Mouse (Mus musculus) neural tube, embryonic 14.5 days (tissue): ENCODE data around the gene Snx9. TPM values are rescaled to one million over a fixed set of nuclear protein-coding genes. Genes with fewer than 3 reads are reported as not detected.

Experiments
- ATAC-seq: fragments of 200-750 bp; cut with Nextera tagmentation; 2 replicates; pipeline ENCODE4 v1.8.0; 2017; ENCODE audit warnings: low read depth, mild to moderate bottlenecking, moderate TSS enrichment, moderate library complexity
- H3K27ac ChIP-seq: fragments of 300-500 bp; sonication (generic); 2 replicates; pipeline ENCODE4 v1.5.1; 2014; ENCODE audit warnings: low read depth, mild to moderate bottlenecking, control low read depth, low read length, moderate library complexity, mixed read lengths
- H3K27me3 ChIP-seq: fragments of 300-500 bp; sonication (generic); 2 replicates; pipeline ENCODE4 v1.6.1; 2014; ENCODE audit warnings: low read length; ENCODE audit not compliant: control insufficient read depth, insufficient read depth
- H3K36me3 ChIP-seq: fragments of 300-500 bp; sonication (generic); 2 replicates; pipeline ENCODE4 v1.6.1; 2014; ENCODE audit warnings: low read length, mixed read lengths; ENCODE audit not compliant: control insufficient read depth, insufficient read depth
- H3K4me1 ChIP-seq: fragments of 300-500 bp; sonication (generic); 2 replicates; pipeline ENCODE4 v1.6.1; 2014; ENCODE audit warnings: low read length; ENCODE audit not compliant: control insufficient read depth, insufficient read depth
- H3K4me2 ChIP-seq: fragments of 300-500 bp; sonication (generic); 2 replicates; pipeline ENCODE4 v1.6.1; 2014; ENCODE audit warnings: mild to moderate bottlenecking, low read depth, low read length, control low read depth
- H3K4me3 ChIP-seq: fragments of 300-500 bp; sonication (generic); 2 replicates; pipeline ENCODE4 v1.5.1; 2014; ENCODE audit warnings: low read depth, low read length, control low read depth, mixed read lengths
- H3K9ac ChIP-seq: fragments of 300-500 bp; sonication (generic); replicated peaks from 2 replicates; pipeline ENCODE4 v1.6.1; 2014; ENCODE audit warnings: low read depth, mild to moderate bottlenecking, control low read depth, low read length, mixed read lengths
- H3K9me3 ChIP-seq: fragments of 300-500 bp; sonication (generic); 2 replicates; pipeline ENCODE4 v1.6.1; 2016; ENCODE audit warnings: low read length; ENCODE audit not compliant: control insufficient read depth
- WGBS: fragments of 180-500 bp; shearing (Covaris S2); extraction: QIAGEN DNeasy Blood & Tissue Kit; methylation state at CpG from one replicate; pipeline ENCODE4 v1.1.7; 2014; 5-methylcytosine and 5-hydroxymethylcytosine counted together
- polyA plus RNA-seq: library from polyadenylated mRNA; unstranded; fragments of >200 nt; fragmentation: Nextera tagmentation; extraction: Ambion mirVana; gene quantifications from 2 replicates; pipeline ENCODE4 v1.2.1, GENCODE M21; 2014

Snx9 gene
- polyA plus RNA-seq, 1 experiment from 2014 or later, result 6.1 TPM

DNA sequence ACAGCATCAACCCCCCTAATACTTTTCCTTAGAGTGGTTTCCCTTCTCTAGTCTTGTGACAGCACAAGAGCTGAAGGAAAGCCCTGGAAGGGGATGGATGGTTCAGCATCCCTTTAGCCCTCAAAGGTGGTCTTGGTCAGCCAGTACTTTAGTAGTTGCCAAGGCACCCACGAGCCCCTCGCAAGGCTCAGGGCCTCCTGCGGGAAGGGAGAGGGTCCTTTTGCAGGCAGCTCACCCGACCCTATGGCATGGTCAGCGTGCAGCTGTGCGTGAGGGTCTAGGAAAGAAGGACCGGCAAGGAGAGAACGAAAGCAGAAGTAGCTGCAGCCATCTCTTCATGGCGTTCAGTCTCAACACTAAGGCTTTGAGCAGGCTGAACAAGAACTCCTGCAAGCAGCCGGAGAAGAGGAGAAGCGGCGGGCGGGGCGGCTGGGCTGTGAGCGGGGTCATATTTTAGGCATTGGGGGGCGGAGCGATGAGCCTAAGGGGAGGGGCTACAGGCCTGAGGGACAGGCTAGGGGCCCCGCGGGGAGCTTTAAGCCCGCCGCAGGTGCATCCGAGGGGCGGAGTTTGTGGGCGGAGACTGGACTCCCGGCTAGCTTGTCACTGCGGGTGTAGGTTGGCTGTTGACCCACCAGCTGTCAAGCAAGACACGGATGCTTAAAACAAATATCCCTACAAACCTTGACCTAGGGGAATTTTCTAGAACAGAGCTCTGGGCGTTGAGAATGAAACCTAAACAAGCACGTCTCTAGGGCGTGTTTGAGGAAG, 93.6 kb downstream of the Snx9 start:
- H3K4me3 ChIP-seq, result peak overlapping the region; percentile 31
- peaks cover 5% of the 10 kb centered on the region; the same call in 1 of the 2 replicates for H3K4me1 ChIP-seq
- no peaks in the 10 kb centered on the region for H3K9me3 ChIP-seq
- under 1% methylated on average over 30 of the region's 30 CpGs for WGBS
- peak overlapping the region; percentile 29; the same call in 1 of the 2 replicates for H3K9ac ChIP-seq
- peak; percentile 85 for ATAC-seq
- no peak overlapping the region for H3K27ac ChIP-seq
- no peaks in the 10 kb centered on the region for H3K36me3 ChIP-seq
- H3K4me2 ChIP-seq, result peak overlapping the region; percentile 50
- H3K27me3 ChIP-seq, result no peaks in the 10 kb centered on the region

DNA sequence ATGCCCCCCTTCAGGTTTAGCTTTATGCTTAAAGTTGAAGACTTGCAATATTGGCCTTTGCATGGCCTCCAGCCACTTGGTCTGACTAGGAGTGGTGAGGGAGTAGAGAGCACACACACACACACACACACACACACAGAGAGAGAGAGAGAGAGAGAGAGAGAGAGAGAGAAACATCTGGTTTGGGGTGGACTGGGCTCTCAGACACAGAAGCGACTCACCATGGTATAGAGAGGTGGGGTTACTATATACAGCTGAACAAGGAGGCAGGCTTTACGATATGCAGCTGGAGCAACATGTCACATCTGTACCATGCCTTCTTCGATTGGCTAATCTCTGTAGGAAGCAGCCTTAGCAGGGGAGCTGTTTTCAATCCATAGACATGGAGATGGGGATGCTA, 94.6 kb downstream of the Snx9 start:
- Histone ChIP-seq H3K27me3 (no peaks in the 10 kb centered on the region), H3K4me3 (no peak overlapping the region), H3K4me2 (no peak overlapping the region), H3K9ac (no peak overlapping the region), H3K4me1 (peaks cover 5% of the 10 kb centered on the region; the same call in 1 of the 2 replicates), H3K27ac (no peak overlapping the region), H3K9me3 (no peaks in the 10 kb centered on the region), H3K36me3 (no peaks in the 10 kb centered on the region)
- no peak for ATAC-seq
- WGBS, result 37% methylated on average over 3 of the region's 3 CpGs

- Histone ChIP-seq H3K4me2 (no peak overlapping the region), H3K4me3 (no peak overlapping the region), H3K27ac (no peak overlapping the region), H3K27me3 (no peaks in the 10 kb centered on the region), H3K4me1 (peaks cover 5% of the 10 kb centered on the region; the same call in 1 of the 2 replicates), H3K9me3 (no peaks in the 10 kb centered on the region), H3K9ac (no peak overlapping the region), H3K36me3 (no peaks in the 10 kb centered on the region)
- WGBS, result 46% methylated on average over 14 of the region's 14 CpGs
- ATAC-seq, result no peak
Observed at GRCm38 (mm10) chr17:5936276-5936675, 95.1 kb downstream of the Snx9 start.

DNA sequence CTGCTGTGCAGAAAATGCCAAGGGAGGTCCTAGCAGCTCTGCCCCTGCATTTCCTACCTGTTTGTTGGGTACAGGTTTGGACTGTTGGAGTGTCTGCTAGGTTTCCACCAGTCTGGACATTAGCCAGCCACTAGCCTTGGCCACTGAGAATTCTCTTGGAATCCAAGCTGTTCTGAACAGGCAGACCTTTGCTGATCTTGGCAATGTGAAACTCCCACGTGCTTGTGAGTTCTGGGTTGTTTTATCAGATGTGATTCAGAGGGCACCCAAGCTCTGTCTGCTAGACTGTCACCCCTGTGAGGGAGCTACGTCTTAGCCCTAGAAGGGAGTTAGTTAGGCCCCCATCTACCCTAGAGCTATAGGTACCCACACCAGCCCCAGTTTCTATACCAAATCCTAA, 96.3 kb downstream of the Snx9 start:
- H3K4me2 ChIP-seq, result no peak overlapping the region
- H3K9ac ChIP-seq, result no peak overlapping the region
- peaks cover 10% of the 10 kb centered on the region; the same call in 1 of the 2 replicates for H3K4me1 ChIP-seq
- H3K36me3 ChIP-seq, result no peaks in the 10 kb centered on the region
- no peak overlapping the region for H3K27ac ChIP-seq
- no peak overlapping the region for H3K4me3 ChIP-seq
- WGBS, result 77% methylated on average over 2 of the region's 2 CpGs
- H3K9me3 ChIP-seq, result no peaks in the 10 kb centered on the region
- no peak for ATAC-seq
- H3K27me3 ChIP-seq, result no peaks in the 10 kb centered on the region

DNA sequence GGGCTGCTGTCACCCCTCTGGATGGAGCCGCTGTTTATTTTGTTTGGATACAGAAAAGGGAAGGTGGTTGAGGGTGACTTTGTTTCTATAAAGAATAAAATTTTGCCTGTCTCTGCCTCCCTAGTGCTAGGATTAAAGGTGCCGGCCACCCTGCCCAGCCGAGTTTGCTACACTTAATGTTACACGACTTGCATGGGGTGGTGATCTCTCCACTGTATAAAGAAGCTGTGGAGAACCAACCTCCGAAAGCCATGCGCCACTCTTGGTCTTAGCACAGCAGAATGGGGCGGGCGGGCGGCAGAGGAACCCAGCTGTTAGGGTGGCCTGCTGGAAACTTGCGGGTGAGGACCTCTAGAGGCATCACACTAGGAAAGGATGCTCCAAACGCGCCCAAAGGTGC, 98.7 kb downstream of the Snx9 start:
- Histone ChIP-seq H3K9ac (no peak overlapping the region), H3K27ac (no peak overlapping the region), H3K4me3 (no peak overlapping the region), H3K4me1 (peaks cover 5% of the 10 kb centered on the region; the same call in 1 of the 2 replicates), H3K36me3 (no peaks in the 10 kb centered on the region), H3K27me3 (no peaks in the 10 kb centered on the region), H3K4me2 (no peak overlapping the region), H3K9me3 (no peaks in the 10 kb centered on the region)
- WGBS, result 72% methylated on average over 12 of the region's 12 CpGs
- no peak for ATAC-seq

GRCm38 (mm10) chr17:5940792-5941191, 99.7 kb downstream of the Snx9 start:
- whole genome bisulfite sequencing, result under 1% methylated on average over 20 of the region's 38 CpGs
- no peaks in the 10 kb centered on the region for H3K36me3 ChIP-seq
- ATAC-seq, result peak; percentile 72
- no peaks in the 10 kb centered on the region for H3K9me3 ChIP-seq
- peak overlapping the region; percentile 76 for H3K4me2 ChIP-seq
- no peaks in the 10 kb centered on the region for H3K27me3 ChIP-seq
- H3K27ac ChIP-seq, result no peak overlapping the region
- peak overlapping the region; percentile 30 for H3K4me3 ChIP-seq
- H3K9ac ChIP-seq, result no peak overlapping the region
- 0 out of 2 replicates have a peak, but pooled peaks cover 4% of the 10 kb centered on the region for H3K4me1 ChIP-seq

DNA sequence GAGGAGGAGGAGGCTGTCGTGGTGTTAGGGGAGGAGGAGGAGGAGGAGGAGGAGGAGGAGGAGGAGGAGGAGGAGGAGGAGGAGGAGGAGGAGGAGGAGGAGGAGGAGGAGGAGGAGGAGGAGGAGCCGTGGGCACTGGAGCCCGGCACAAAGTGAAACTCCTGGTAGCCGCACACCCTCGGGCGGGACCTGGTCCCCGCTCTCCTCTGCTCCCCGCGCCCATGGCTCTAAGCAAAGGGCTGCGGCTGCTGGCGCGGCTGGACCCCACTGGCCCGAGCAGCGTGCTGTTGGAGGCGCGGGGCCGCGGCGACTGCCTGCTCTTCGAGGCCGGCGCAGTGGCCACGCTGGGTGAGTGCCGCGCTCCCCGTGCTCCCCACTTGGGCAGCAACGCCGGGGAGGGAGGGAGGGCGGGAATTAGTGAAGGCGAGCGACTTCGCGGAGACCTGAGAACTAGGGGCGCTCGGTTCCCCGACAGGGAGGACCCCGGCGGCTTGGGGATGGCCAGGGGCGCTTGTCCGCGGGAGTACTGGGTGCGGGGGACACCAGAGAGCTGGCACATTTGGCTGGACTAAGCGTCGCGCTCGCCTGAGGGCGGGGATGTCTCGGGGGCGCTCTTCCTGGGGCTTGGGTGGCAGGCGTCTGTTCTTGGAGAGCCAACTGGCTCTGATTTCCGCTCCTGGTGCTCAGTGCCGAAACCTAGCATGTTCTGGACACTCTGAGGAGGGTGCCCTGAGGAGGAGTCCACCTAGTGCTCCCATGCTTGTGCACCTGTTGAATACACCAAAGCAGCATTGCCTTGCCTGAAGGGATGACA, 100.3 kb downstream of the Snx9 start, which contains the start of gene Synj2:
Gene Synj2, plus strand, starts transcription at position 51 of the 814 bp plus-strand sequence.
- Histone ChIP-seq H3K27me3 (no peaks in the 10 kb centered on the region), H3K4me3 (peak within 1 kb of the TSS; percentile 38), H3K36me3 (no peaks in the 10 kb centered on the region), H3K9me3 (no peaks in the 10 kb centered on the region), H3K9ac (peak within 1 kb of the TSS; percentile 44; the same call in 1 of the 2 replicates), H3K27ac (no peak within 1 kb of the TSS), H3K4me2 (peak within 1 kb of the TSS; percentile 76), H3K4me1 (0 out of 2 replicates have a peak, but pooled peaks cover 4% of the 10 kb centered on the region)
- WGBS, result 2% methylated on average over 31 of the region's 52 CpGs
- ATAC-seq, result peak; percentile 82

DNA sequence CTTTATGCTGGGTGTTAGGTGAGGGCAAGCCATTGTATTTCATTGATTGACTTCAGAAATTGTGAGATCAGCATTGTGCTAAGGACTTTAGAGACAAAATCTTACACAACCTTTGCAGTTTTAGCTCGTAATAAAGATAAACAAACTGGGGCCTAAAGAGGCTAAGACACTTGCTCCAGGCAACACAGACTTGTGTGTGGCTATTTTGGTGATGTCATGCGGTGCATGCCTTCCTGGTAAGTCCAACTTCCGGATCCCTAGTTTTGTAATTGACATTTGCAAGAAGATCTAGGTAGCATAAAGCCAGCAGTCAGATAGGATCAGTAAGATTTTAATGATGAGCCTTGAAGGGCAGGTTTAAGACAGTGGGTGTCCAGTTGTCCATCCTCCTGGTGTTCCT, 101.0 kb downstream of the Snx9 start:
- no peaks in the 10 kb centered on the region for H3K36me3 ChIP-seq
- H3K27ac ChIP-seq, result no peak overlapping the region
- no peaks in the 10 kb centered on the region for H3K9me3 ChIP-seq
- ATAC-seq, result no peak
- no peak overlapping the region; the same call in 1 of the 2 replicates for H3K4me2 ChIP-seq
- H3K27me3 ChIP-seq, result no peaks in the 10 kb centered on the region
- WGBS, result 81% methylated on average over 3 of the region's 3 CpGs
- H3K4me3 ChIP-seq, result no peak overlapping the region
- 0 out of 2 replicates have a peak, but pooled peaks cover 4% of the 10 kb centered on the region for H3K4me1 ChIP-seq
- no peak overlapping the region for H3K9ac ChIP-seq
